Mouse (Mus musculus): Measurements from ENCODE around the gene Slc17a9.

Slc17a9 gene

DNA sequence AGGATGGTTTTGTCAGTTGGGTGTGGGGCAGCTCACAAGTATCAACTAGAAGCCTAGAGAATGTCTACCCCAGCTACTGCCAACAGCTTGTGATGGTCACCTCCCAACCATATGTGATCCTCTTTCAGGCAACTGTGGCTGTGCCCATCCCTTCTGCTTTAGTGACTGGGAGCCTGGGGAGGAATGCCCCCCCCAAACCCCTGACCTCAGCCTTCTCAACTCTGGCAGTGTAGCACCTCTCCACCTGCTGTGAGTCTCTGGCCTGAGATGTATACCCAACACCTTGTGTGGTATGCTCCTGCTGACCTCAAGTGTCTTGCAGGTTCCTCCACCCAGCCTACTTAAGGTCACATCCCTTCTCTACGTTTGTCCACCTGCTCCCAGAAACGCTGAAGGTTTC, 1.2 kb upstream of the Slc17a9 start:
- peaks cover 32% of the 10 kb centered on the region for H3K9me3 ChIP-seq (ENCODE audit: low read length)
- peaks cover 52% of the 10 kb centered on the region for H3K4me1 ChIP-seq (replicated peaks; ENCODE audit: low read depth, low read length)
- H3K27me3 ChIP-seq (ENCODE audit: insufficient read depth, low read length) = no peaks in the 10 kb centered on the region
- H3K36me3 ChIP-seq (ENCODE audit: insufficient read depth, low read length) = peaks cover 67% of the 10 kb centered on the region
- no peak for TF ChIP-seq CTCF (conservative IDR thresholded peaks at IDR 0.05; ENCODE audit: low read length)
- no peak for TF ChIP-seq NANOG (IDR thresholded peaks at IDR 0.05; ENCODE audit: borderline replicate concordance, low read length)
- no peak for TF ChIP-seq POU5F1 (IDR thresholded peaks at IDR 0.05; ENCODE audit: borderline replicate concordance, low read length)
- H3K4me3 ChIP-seq (replicated peaks; ENCODE audit: low read length) = no peak overlapping the region

DNA sequence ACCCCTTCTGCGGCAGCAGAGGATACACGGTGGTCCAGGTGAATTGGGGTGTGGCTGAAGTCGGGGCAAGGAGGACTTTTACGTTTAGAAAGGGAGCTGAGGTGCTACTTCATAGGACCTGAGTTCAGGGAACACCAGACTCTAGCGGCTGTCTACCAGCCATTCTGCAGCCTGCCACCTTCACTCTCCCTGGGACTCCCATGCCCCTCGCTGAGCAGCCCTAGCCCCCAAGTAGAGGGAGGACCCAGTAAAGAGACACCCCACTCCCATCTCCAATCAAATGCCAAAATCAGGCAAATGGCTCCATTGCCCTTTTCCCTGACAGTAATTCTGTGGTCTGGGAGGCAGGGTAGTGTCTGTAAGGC, 333 bp downstream of the Slc17a9 start:
- TF ChIP-seq CTCF (conservative IDR thresholded peaks at IDR 0.05; ENCODE audit: low read length) = no peak
- TF ChIP-seq NANOG (IDR thresholded peaks at IDR 0.05; ENCODE audit: borderline replicate concordance, low read length) = no peak
- TF ChIP-seq POU5F1 (IDR thresholded peaks at IDR 0.05; ENCODE audit: borderline replicate concordance, low read length) = no peak
- Histone ChIP-seq H3K27me3 (ENCODE audit: insufficient read depth, low read length) (no peaks in the 10 kb centered on the region), H3K9me3 (ENCODE audit: low read length) (peaks cover 32% of the 10 kb centered on the region)

DNA sequence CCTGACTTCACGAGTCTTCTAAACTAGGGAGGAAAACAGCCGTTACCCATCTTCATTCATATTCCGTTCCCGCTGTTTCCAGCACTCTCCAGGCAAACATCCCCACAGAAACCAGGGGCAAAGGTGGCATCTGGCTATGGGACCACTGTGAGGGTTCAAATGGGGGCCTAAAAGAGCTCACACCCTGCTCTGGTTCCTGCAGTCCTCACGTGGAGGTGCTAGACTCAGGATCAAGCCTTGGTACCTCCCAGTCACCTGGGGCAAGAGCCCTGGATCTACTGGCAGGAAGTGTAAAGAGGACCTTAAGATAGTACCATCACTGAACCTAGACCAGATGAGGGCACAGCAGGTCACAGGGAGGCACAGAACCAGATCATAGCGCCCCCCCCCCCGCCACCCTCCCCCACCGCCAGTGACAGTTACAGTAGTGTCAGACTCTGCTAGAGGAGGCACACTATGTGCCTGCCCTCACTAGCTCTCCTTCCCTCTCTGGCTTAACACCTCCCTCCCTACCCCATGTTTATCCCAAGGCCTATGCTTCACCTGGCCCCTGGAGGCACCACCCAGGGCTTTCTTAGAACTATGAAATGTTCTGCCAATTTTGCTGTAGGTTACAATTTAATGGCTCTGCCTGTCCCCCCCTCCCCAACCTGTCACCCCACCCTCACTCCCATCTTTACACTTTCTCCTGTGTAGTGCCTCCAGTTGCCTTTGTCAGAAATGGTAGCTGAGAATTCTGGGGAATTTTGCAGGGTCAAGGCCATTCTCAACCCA, 980 bp downstream of the Slc17a9 start:
- Histone ChIP-seq H3K36me3 (ENCODE audit: insufficient read depth, low read length) (peaks cover 50% of the 10 kb centered on the region), H3K4me3 (replicated peaks; ENCODE audit: low read length) (peak overlapping the region; percentile 79), H3K4me1 (replicated peaks; ENCODE audit: low read depth, low read length) (peaks cover 70% of the 10 kb centered on the region), H3K9me3 (ENCODE audit: low read length) (peaks cover 31% of the 10 kb centered on the region), H3K27me3 (ENCODE audit: insufficient read depth, low read length) (no peaks in the 10 kb centered on the region)
- TF ChIP-seq CTCF (conservative IDR thresholded peaks at IDR 0.05; ENCODE audit: low read length) (no peak), POU5F1 (IDR thresholded peaks at IDR 0.05; ENCODE audit: borderline replicate concordance, low read length) (no peak)

More for the DNA sequence above, 333 bp downstream of the Slc17a9 start:
- H3K4me3 ChIP-seq (replicated peaks; ENCODE audit: low read length) = peak overlapping the region; percentile 79
- H3K4me1 ChIP-seq (replicated peaks; ENCODE audit: low read depth, low read length) = peaks cover 64% of the 10 kb centered on the region
- H3K36me3 ChIP-seq (ENCODE audit: insufficient read depth, low read length) = peaks cover 56% of the 10 kb centered on the region

DNA sequence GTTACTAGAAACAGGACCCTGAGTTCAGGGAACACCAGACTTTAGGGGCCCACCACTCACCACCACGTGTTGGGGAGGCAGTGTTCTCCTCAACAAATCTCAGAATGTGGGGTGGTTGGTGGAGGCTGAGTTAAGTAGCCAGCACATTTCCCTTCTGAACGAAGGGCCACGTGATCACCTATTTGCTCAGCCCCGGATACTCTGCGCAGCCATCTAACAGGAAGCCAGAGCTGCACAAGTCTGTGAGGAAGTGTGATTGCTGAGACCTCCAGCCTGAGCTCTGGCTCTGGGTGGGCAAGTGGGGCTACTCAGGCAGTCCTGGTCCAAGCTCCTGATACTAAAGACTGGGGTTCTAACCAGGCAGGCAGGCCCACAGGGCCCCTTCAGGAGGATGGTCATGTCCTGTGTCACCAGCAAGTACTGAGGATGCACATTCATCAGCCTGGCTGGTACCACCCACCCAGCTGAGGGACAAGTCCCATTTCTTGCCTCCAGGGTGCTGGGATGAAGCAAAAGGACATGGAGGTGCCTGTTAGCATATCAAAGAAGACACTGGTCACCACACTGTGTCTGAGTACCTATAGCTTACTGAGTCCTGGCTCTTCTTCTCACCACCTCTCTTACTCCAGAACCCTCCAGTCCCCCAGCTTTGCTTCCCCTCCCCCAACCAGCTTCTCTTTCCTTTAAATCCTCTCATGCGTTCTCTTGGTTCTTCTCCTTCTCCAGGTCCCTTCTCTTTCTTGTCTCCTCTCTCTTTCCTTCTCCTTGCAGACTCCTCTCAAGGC, 1.8 kb downstream of the Slc17a9 start:
- TF ChIP-seq POU5F1 (IDR thresholded peaks at IDR 0.05; ENCODE audit: borderline replicate concordance, low read length) (no peak), NANOG (IDR thresholded peaks at IDR 0.05; ENCODE audit: borderline replicate concordance, low read length) (no peak), CTCF (conservative IDR thresholded peaks at IDR 0.05; ENCODE audit: low read length) (no peak)
- Histone ChIP-seq H3K27me3 (ENCODE audit: insufficient read depth, low read length) (no peaks in the 10 kb centered on the region), H3K4me1 (replicated peaks; ENCODE audit: low read depth, low read length) (peaks cover 78% of the 10 kb centered on the region), H3K4me3 (replicated peaks; ENCODE audit: low read length) (peak overlapping the region; percentile 79), H3K9me3 (ENCODE audit: low read length) (peaks cover 23% of the 10 kb centered on the region), H3K36me3 (ENCODE audit: insufficient read depth, low read length) (peaks cover 42% of the 10 kb centered on the region)

DNA sequence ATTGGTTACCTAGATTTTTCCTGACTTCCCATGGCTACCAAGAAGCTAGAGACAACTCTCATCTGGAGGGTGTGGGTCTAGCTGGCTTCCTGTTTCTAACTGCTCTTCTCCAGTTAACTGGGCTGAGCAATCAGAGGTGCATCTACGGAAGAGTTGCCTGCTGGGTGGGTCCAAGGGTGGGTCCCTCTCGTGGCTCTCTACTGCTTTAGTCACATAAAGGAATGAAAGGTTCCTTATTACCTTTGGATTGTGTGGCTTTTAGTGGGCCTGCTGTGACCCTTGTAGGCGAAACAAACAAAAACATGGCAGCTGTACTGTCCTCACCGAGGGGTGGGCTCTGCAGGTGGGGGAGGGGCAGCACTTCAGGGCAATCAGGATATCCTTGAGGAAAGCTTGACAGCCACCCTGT, 2.6 kb downstream of the Slc17a9 start:
- peaks cover 15% of the 10 kb centered on the region for H3K9me3 ChIP-seq (ENCODE audit: low read length)
- H3K4me3 ChIP-seq (replicated peaks; ENCODE audit: low read length) = peak overlapping the region; percentile 79
- peaks cover 86% of the 10 kb centered on the region for H3K4me1 ChIP-seq (replicated peaks; ENCODE audit: low read depth, low read length)
- H3K27me3 ChIP-seq (ENCODE audit: insufficient read depth, low read length) = no peaks in the 10 kb centered on the region
- TF ChIP-seq CTCF (conservative IDR thresholded peaks at IDR 0.05; ENCODE audit: low read length) = no peak
- no peak for TF ChIP-seq POU5F1 (IDR thresholded peaks at IDR 0.05; ENCODE audit: borderline replicate concordance, low read length)
- peak; percentile 81; the same call in 1 of the 2 replicates for TF ChIP-seq NANOG (IDR thresholded peaks at IDR 0.05; ENCODE audit: borderline replicate concordance, low read length)
- peaks cover 38% of the 10 kb centered on the region for H3K36me3 ChIP-seq (ENCODE audit: insufficient read depth, low read length)

DNA sequence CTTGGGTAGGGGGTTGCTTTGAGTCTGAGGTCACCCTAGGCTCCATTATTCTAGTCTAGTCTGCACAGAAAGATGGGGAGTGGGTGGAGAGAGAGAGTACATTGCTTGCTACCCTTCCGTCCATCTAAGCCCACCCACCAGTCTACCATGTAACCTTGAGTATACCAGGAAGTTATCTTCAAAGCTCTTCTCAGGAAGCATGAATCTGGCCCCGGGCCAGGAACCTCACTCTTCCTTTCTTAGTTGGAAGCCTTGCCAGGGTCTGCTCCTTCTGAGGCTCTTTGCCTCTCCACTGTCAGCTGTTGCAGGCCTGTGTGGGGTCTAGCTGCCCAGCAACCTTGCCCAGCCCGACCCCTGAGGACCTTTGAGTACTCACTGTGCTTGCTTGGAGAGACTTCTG, 6.0 kb downstream of the Slc17a9 start:
- Histone ChIP-seq H3K9me3 (ENCODE audit: low read length) (no peaks in the 10 kb centered on the region), H3K36me3 (ENCODE audit: insufficient read depth, low read length) (peaks cover 47% of the 10 kb centered on the region), H3K4me3 (replicated peaks; ENCODE audit: low read length) (peak overlapping the region; percentile 75), H3K4me1 (replicated peaks; ENCODE audit: low read depth, low read length) (peaks cover 91% of the 10 kb centered on the region), H3K27me3 (ENCODE audit: insufficient read depth, low read length) (no peaks in the 10 kb centered on the region)
- TF ChIP-seq POU5F1 (IDR thresholded peaks at IDR 0.05; ENCODE audit: borderline replicate concordance, low read length) = no peak

DNA sequence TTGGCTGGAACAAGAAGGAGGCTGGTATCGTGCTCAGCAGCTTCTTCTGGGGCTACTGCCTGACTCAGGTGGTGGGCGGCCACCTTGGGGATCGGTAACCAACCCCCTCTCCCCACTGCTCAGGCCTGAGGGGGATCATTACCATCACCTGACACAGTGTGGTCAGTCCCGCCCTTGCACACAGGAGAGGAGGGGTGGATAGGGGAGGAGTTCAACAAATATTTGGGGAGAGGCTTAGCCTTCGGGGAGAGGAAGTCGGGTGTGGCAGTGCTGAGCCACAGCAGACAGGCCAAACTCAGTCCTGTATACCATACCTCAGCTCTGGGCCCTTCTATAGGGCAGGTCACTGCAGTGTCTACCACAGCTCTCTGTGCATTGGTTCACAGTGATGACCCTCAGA, 6.9 kb downstream of the Slc17a9 start:
- Histone ChIP-seq H3K9me3 (ENCODE audit: low read length) (no peaks in the 10 kb centered on the region), H3K27me3 (ENCODE audit: insufficient read depth, low read length) (no peaks in the 10 kb centered on the region), H3K4me3 (replicated peaks; ENCODE audit: low read length) (peak overlapping the region; percentile 75), H3K4me1 (replicated peaks; ENCODE audit: low read depth, low read length) (peaks cover 91% of the 10 kb centered on the region), H3K36me3 (ENCODE audit: insufficient read depth, low read length) (peaks cover 57% of the 10 kb centered on the region)
- TF ChIP-seq POU5F1 (IDR thresholded peaks at IDR 0.05; ENCODE audit: borderline replicate concordance, low read length) (no peak), CTCF (conservative IDR thresholded peaks at IDR 0.05; ENCODE audit: low read length) (no peak), NANOG (IDR thresholded peaks at IDR 0.05; ENCODE audit: borderline replicate concordance, low read length) (no peak)

DNA sequence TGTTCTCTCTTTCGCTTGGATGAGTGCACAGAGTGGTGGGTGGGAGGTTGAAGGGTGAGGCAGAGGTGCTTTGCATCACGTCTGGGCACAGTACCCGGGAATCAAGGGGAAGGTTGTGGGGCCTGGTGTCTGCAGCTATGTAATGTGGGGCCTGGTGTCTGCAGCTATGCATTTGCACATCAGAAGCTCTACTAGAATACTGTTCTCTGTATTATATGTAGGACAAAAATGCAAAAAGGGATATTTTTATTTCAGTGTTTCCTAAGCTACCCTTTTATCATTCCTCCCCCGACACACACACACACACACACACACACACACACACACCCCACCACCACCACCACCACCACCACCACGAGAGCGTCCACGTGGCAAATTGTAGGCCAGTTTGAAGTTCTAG, 10.2 kb downstream of the Slc17a9 start:
- TF ChIP-seq POU5F1 (IDR thresholded peaks at IDR 0.05; ENCODE audit: borderline replicate concordance, low read length) (no peak), CTCF (conservative IDR thresholded peaks at IDR 0.05; ENCODE audit: low read length) (no peak), NANOG (IDR thresholded peaks at IDR 0.05; ENCODE audit: borderline replicate concordance, low read length) (no peak)
- H3K36me3 ChIP-seq (ENCODE audit: insufficient read depth, low read length) = peaks cover 71% of the 10 kb centered on the region
- H3K4me1 ChIP-seq (replicated peaks; ENCODE audit: low read depth, low read length) = peaks cover 93% of the 10 kb centered on the region
- no peaks in the 10 kb centered on the region for H3K27me3 ChIP-seq (ENCODE audit: insufficient read depth, low read length)
- peaks cover 6% of the 10 kb centered on the region for H3K9me3 ChIP-seq (ENCODE audit: low read length)
- H3K4me3 ChIP-seq (replicated peaks; ENCODE audit: low read length) = no peak overlapping the region
